In the genomic region with DNA sequence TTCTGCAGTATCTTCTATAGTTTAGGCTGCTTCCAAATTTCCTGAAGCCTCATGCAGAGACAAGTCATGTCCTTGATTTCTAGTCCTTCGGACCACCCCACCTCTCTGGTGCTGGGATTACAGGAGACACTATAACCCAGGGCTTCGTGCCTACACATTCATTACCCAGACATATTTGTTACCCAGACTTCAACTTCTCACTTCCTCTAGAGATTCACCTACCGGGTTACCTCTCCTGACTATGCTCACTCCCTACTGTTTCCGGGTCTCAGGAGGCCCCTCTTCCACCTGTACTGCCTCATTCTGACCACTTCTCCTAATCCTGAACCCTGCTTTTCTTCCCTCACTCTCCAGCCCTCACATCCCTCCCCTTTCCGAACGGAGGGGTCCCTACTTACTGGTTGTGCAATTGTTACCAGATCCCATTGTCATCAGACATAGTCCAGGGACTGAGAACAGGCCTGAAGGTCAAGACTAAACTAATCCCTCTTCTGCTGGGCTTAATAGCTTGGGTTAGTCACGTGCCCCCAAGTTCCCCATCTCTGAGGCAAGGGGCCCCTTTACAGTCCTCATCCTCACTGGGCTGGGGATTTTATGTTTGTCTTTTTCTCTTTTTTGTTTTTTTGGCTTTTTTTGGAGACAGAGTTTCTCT, we compare ENCODE assay signal across 9 mouse cellular contexts. TPM values are rescaled to one million over a fixed set of nuclear protein-coding genes. Genes with fewer than 3 reads are reported as not detected.
DNase-seq lines count a peak whose midpoint lies in the region; ATAC-seq and TF ChIP-seq lines count a peak whose summit lies in the region.
"Had no signal": no experiment of that assay in that cellular context is flagged by ENCODE, and none has a peak within 500 bp of the region (broad histone marks: within the 10 kb centered on the region; RNA-seq: fewer than 3 reads in every experiment).

A gene (minus strand): TSS at position 481 of the 652 bp plus-strand sequence.

- TF ChIP-seq CTCF in gastrocnemius, adult 2 months (IDR thresholded peaks at IDR 0.05) = no peak
- TF ChIP-seq CTCF in lung, postnatal 0 days (IDR thresholded peaks at IDR 0.05) = no peak

- H3K4me1 ChIP-seq in lung, postnatal 0 days (ENCODE audit: insufficient read depth, low read depth, low read length) = no peaks in the 10 kb centered on the region
- 0 out of 2 replicates have a peak, but pooled peaks cover 5% of the 10 kb centered on the region for H3K4me1 ChIP-seq in intestine, embryonic 15.5 days (replicated peaks)

- no peak for DNase-seq in gastrocnemius, adult 2 months
- no peak for DNase-seq in gastrocnemius, postnatal 36 days
- DNase-seq in lung, postnatal 0 days (ENCODE audit: low spot score) = no peak
- DNase-seq in lung, postnatal 10 days = no peak
- DNase-seq in adipocyte (ENCODE audit: low spot score) = no peak
- no peak for DNase-seq in ovary, postnatal 36 days (ENCODE audit: low spot score)
- DNase-seq: adrenal gland, postnatal 14 days had no signal

- TF ChIP-seq EP300 in lung, postnatal 0 days (IDR thresholded peaks at IDR 0.05) = no peak

- no peaks in the 10 kb centered on the region for H3K36me3 ChIP-seq in lung, postnatal 0 days (ENCODE audit: insufficient read depth, low read length)
- no peaks in the 10 kb centered on the region for H3K36me3 ChIP-seq in intestine, embryonic 15.5 days

- H3K9me3 ChIP-seq in lung, postnatal 0 days (ENCODE audit: low read length) = no peaks in the 10 kb centered on the region
- no peaks in the 10 kb centered on the region for H3K9me3 ChIP-seq in intestine, embryonic 15.5 days

- H3K4me3 ChIP-seq in gastrocnemius, adult 2 months = peak within 1 kb of the TSS; percentile 8; the same call in 1 of the 2 replicates
- no peak within 1 kb of the TSS for H3K4me3 ChIP-seq in lung, postnatal 0 days (ENCODE audit: low read depth, low read length)
- no peak within 1 kb of the TSS for H3K4me3 ChIP-seq in intestine, embryonic 15.5 days (replicated peaks)

- H3K9ac ChIP-seq in lung, postnatal 0 days (replicated peaks; ENCODE audit: low read depth) = no peak within 1 kb of the TSS
- no peak within 1 kb of the TSS for H3K9ac ChIP-seq in intestine, embryonic 15.5 days

- intact Hi-C loops in gastrocnemius, adult 2 months (cut with DNase I) = no loop called here
- intact Hi-C loops in gastrocnemius, postnatal 36 days (cut with DNase I) = no loop called here

- no peak for ATAC-seq in lung, postnatal 0 days
- ATAC-seq in intestine, embryonic 15.5 days = no peak
- peak; percentile 54 for ATAC-seq in monocyte, adult 5-6 weeks (replicated peaks; ENCODE audit: insufficient number of reproducible peaks, low FRiP score, low TSS enrichment, poor library complexity, severe bottlenecking)

- no peak within 1 kb of the TSS for H3K4me2 ChIP-seq in lung, postnatal 0 days (replicated peaks; ENCODE audit: low read depth, low read length)
- no peak within 1 kb of the TSS for H3K4me2 ChIP-seq in intestine, embryonic 15.5 days (replicated peaks)

- H3K27me3 ChIP-seq in lung, postnatal 0 days (replicated peaks; ENCODE audit: insufficient read depth, low read length) = no peaks in the 10 kb centered on the region
- no peaks in the 10 kb centered on the region for H3K27me3 ChIP-seq in intestine, embryonic 15.5 days (replicated peaks)

- WGBS in lung, postnatal 0 days = 64% methylated on average over 7 of the region's 7 CpGs
- WGBS in intestine, embryonic 15.5 days = 59% methylated on average over 7 of the region's 7 CpGs

- H3K27ac ChIP-seq in gastrocnemius, adult 2 months = no peak within 1 kb of the TSS; the same call in 1 of the 2 replicates
- peak within 1 kb of the TSS; percentile 9; the same call in 1 of the 2 replicates for H3K27ac ChIP-seq in lung, postnatal 0 days (ENCODE audit: low read length)
- peak within 1 kb of the TSS; percentile 40; the same call in 1 of the 2 replicates for H3K27ac ChIP-seq in intestine, embryonic 15.5 days

RNA-seq across cellular contexts. Expression of the gene that starts here (rescaled TPM):
- total RNA-seq in gastrocnemius, adult 2 months (2021) = 1 to 10 TPM in 1 of 2 experiments, under 1 TPM in 1; 0.67 to 1.2 TPM
- total RNA-seq in gastrocnemius, postnatal 36 days (2021) = 1 to 10 TPM in 1 of 2 experiments, under 1 TPM in 1; 0.74 to 1.5 TPM
- polyA plus RNA-seq in lung, postnatal 0 days (2015; fragmentation: Nextera tagmentation; extraction: Ambion mirVana) = 24.8 and 27.5 TPM in 2 replicates
- polyA plus RNA-seq in intestine, embryonic 15.5 days (2015; fragmentation: Nextera tagmentation; extraction: Ambion mirVana) = 18.9 and 19.4 TPM in 2 replicates
- 763 to 1,006 TPM (median 964 TPM) in 3 replicates for total RNA-seq in monocyte, adult 5-6 weeks (2017)

Comparison
In these comparisons a context has a peak if more than half of its experiments do, and no peak if none do; other contexts are left out.
1. RNA of the gene that starts here (total RNA-seq): 763 to 1,006 TPM in monocyte, adult 5-6 weeks; 0.74 to 1.5 TPM in gastrocnemius, postnatal 36 days and 0.67 to 1.2 TPM in gastrocnemius, adult 2 months; every median in the first group is over 100 times any median in the second.